Mouse (Mus musculus) ES-E14 (cell line): Measurements from ENCODE around the gene Cyfip2.

ENCODE experiments used
- CHD2 ChIP-seq: IDR thresholded peaks from 2 replicates; pipeline ENCODE4 v1.6.1; 2014; ENCODE audit warnings: mild to moderate bottlenecking, low read depth, low read length, inconsistent platforms
- HCFC1 ChIP-seq: IDR thresholded peaks from 2 replicates; pipeline ENCODE4 v1.6.1; 2012; ENCODE audit warnings: low read length, inconsistent platforms, borderline replicate concordance; ENCODE audit not compliant: insufficient read depth
- MAFK ChIP-seq: IDR thresholded peaks from 2 replicates; pipeline ENCODE4 v1.6.1; 2014; ENCODE audit warnings: mild to moderate bottlenecking, low read depth, low read length, inconsistent platforms; ENCODE audit not compliant: insufficient read depth
- ZC3H11A ChIP-seq: IDR thresholded peaks from 2 replicates; pipeline ENCODE4 v1.6.1; 2012; ENCODE audit warnings: low read depth, mild to moderate bottlenecking, inconsistent platforms, low read length, borderline replicate concordance
- ZNF384 ChIP-seq: IDR thresholded peaks from 2 replicates; pipeline ENCODE4 v1.6.1; 2012; ENCODE audit warnings: low read depth, low read length, inconsistent platforms

GRCm38 (mm10) chr11:46220211-46220610, 92.4 kb downstream of the Cyfip2 start:
- TF ChIP-seq ZC3H11A (no peak), HCFC1 (no peak), MAFK (no peak), ZNF384 (no peak), CHD2 (no peak)
